Mouse (Mus musculus): Measurements from ENCODE around the gene Lrrc46.

Lrrc46 gene

GRCm38 (mm10) chr11:97041022-97041899 lies at the start of gene Lrrc46, which contains the start of gene Mrpl10:
Lrrc46 (minus strand) TSS chr11:97041407.
Mrpl10 (plus strand) TSS chr11:97041560.
- peak; percentile 87 for DNase-seq

GRCm38 (mm10) chr11:97086365-97086764 lies 45.2 kb upstream of the Lrrc46 start:
- DNase-seq: no peak

- no peak for DNase-seq
These were observed 43.8 kb upstream of the Lrrc46 start for GRCm38 (mm10) chr11:97084821-97085505.

GRCm38 (mm10) chr11:97083401-97084140 lies 42.4 kb upstream of the Lrrc46 start:
- no peak for DNase-seq

GRCm38 (mm10) chr11:97082977-97083376 lies 41.8 kb upstream of the Lrrc46 start:
- DNase-seq: peak; percentile 55

- no peak for DNase-seq
These were observed 39.1 kb upstream of the Lrrc46 start for GRCm38 (mm10) chr11:97080291-97080690.

- DNase-seq: no peak
These were observed 37.5 kb upstream of the Lrrc46 start for GRCm38 (mm10) chr11:97078751-97079150.

GRCm38 (mm10) chr11:97074235-97074634 lies 33.0 kb upstream of the Lrrc46 start:
- no peak for DNase-seq

- DNase-seq: no peak
These were observed 31.3 kb upstream of the Lrrc46 start for GRCm38 (mm10) chr11:97072533-97072932.

GRCm38 (mm10) chr11:97071129-97071528 lies 29.9 kb upstream of the Lrrc46 start:
- DNase-seq: no peak

- DNase-seq: no peak
These were observed 28.6 kb upstream of the Lrrc46 start for GRCm38 (mm10) chr11:97069770-97070169.

- no peak for DNase-seq
These were observed 28.1 kb upstream of the Lrrc46 start for GRCm38 (mm10) chr11:97069333-97069732.

- no peak for DNase-seq
These were observed 25.6 kb upstream of the Lrrc46 start for GRCm38 (mm10) chr11:97066656-97067360.

- no peak for DNase-seq
These were observed 24.5 kb upstream of the Lrrc46 start for GRCm38 (mm10) chr11:97065538-97066295.

GRCm38 (mm10) chr11:97063921-97064295 lies 22.7 kb upstream of the Lrrc46 start:
- no peak for DNase-seq

GRCm38 (mm10) chr11:97063274-97063920 lies 22.2 kb upstream of the Lrrc46 start:
- no peak for DNase-seq

- DNase-seq: no peak
These were observed 11.0 kb upstream of the Lrrc46 start for GRCm38 (mm10) chr11:97052219-97052646.

- no peak for DNase-seq
These were observed 9.9 kb upstream of the Lrrc46 start for GRCm38 (mm10) chr11:97050944-97051586.

GRCm38 (mm10) chr11:97050216-97050943 lies 9.2 kb upstream of the Lrrc46 start, which contains the start of gene Osbpl7:
Osbpl7 (plus strand) TSS chr11:97050628.
- peak; percentile 70 for DNase-seq

Measured in cerebellum, adult 8-10 months (tissue).